Mouse (Mus musculus): Measurements from ENCODE around the gene Nucb1. TPM values are rescaled to one million over a fixed set of nuclear protein-coding genes. Genes with fewer than 3 reads are reported as not detected.
"Not testable (repeated sequence)": the region's sequence is repeated elsewhere in the genome, so short reads cannot be mapped to it uniquely, and the experiment has no call there.

Nucb1 gene
- polyA plus RNA-seq, 1 experiment = 171 TPM

- DNase-seq (ENCODE audit: low read depth in 1 of 2, low spot score in 2 of 2) = no peak
- Histone ChIP-seq H3K27me3 (ENCODE audit: control insufficient read depth, insufficient read depth, low read length) (no peaks in the 10 kb centered on the region), H3K4me3 (ENCODE audit: extremely low read depth, insufficient read depth, insufficient read length) (no peak overlapping the region), H3K27ac (ENCODE audit: insufficient read depth, low read length) (no peak overlapping the region), H3K4me1 (ENCODE audit: control insufficient read depth, insufficient read depth, insufficient read length) (no peaks in the 10 kb centered on the region), H3K36me3 (ENCODE audit: control insufficient read depth, insufficient read depth, low read length) (peaks cover 4% of the 10 kb centered on the region)
- TF ChIP-seq CTCF (IDR thresholded peaks at IDR 0.05; ENCODE audit: extremely low read depth, insufficient read depth, insufficient read length, insufficient replicate concordance) = no peak
- no peak for TF ChIP-seq POLR2A (IDR thresholded peaks at IDR 0.05; ENCODE audit: low read depth, low read length)
- WGBS = 81% methylated on average over 7 of the region's 7 CpGs
Observed at GRCm38 (mm10) chr7:45489578-45489977, 20.6 kb downstream of the Nucb1 start.

GRCm38 (mm10) chr7:45488293-45489204, 21.7 kb downstream of the Nucb1 start, which contains the start of gene Dhdh:
TSS of gene Dhdh (minus strand) at chr7:45488805.
- H3K36me3 ChIP-seq (ENCODE audit: control insufficient read depth, insufficient read depth, low read length) = peaks cover under 1% of the 10 kb centered on the region; the same call in 1 of the 2 replicates
- no peaks in the 10 kb centered on the region for H3K27me3 ChIP-seq (ENCODE audit: control insufficient read depth, insufficient read depth, low read length)
- peak within 1 kb of the TSS; percentile 68 for H3K4me3 ChIP-seq (ENCODE audit: extremely low read depth, insufficient read depth, insufficient read length)
- 0 out of 2 replicates have a peak within 1 kb of the TSS, but pooled peaks have one; percentile 2 for H3K27ac ChIP-seq (ENCODE audit: insufficient read depth, low read length)
- peak in 1 of 2 experiments; percentile 47 for DNase-seq (ENCODE audit: low read depth in 1 of 2, low spot score in 2 of 2)
- no peak for TF ChIP-seq CTCF (IDR thresholded peaks at IDR 0.05; ENCODE audit: extremely low read depth, insufficient read depth, insufficient read length, insufficient replicate concordance)
- TF ChIP-seq POLR2A (IDR thresholded peaks at IDR 0.05; ENCODE audit: low read depth, low read length) = no peak; the same call in 1 of the 2 replicates
- WGBS = 15% methylated on average over 38 of the region's 38 CpGs
- H3K4me1 ChIP-seq (ENCODE audit: control insufficient read depth, insufficient read depth, insufficient read length) = no peaks in the 10 kb centered on the region

GRCm38 (mm10) chr7:45487861-45488292, 22.3 kb downstream of the Nucb1 start:
- DNase-seq (ENCODE audit: low read depth in 1 of 2, low spot score in 2 of 2) = no peak
- Histone ChIP-seq H3K4me3 (ENCODE audit: extremely low read depth, insufficient read depth, insufficient read length) (no peak overlapping the region), H3K27me3 (ENCODE audit: control insufficient read depth, insufficient read depth, low read length) (no peaks in the 10 kb centered on the region), H3K4me1 (ENCODE audit: control insufficient read depth, insufficient read depth, insufficient read length) (no peaks in the 10 kb centered on the region), H3K27ac (ENCODE audit: insufficient read depth, low read length) (no peak overlapping the region), H3K36me3 (ENCODE audit: control insufficient read depth, insufficient read depth, low read length) (no peaks in the 10 kb centered on the region)
- 81% methylated on average over 11 of the region's 11 CpGs for WGBS
- TF ChIP-seq POLR2A (IDR thresholded peaks at IDR 0.05; ENCODE audit: low read depth, low read length) = no peak
- no peak for TF ChIP-seq CTCF (IDR thresholded peaks at IDR 0.05; ENCODE audit: extremely low read depth, insufficient read depth, insufficient read length, insufficient replicate concordance)

DNA sequence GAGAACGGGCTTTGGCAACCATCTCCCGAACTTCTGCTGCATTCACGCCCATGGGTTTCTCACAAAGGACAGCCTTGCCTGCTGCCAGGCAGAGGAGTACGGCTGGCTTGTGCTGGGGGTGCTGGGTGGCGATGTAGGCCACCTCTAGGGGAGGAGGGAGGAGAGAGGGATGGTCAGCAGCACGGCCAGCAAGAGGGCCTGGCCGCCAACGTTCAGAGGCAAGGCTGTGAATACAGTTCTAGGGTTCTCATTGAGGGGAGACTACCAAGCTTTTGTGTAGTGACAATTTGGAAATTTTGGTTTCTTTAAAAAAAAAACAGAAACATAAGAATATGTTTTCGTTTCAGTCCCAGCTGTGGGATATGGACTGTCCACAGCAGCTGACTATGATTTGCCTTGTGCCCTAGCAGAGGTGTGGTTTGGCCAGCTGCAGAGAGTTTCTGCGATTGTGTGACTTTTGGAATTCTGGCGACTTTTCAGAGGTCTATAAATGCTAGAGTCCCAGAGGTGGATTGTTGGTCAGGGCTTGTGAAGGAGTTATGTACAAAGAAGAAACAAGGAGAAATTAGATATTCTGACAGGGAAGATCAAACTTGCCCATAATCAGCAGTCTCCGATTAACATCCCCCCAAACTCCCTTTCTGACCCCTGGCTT, 23.3 kb downstream of the Nucb1 start, which contains the start of gene Gm45808:
Gene Gm45808, minus strand, starts transcription at position 51 of the 655 bp plus-strand sequence.
- Histone ChIP-seq H3K27me3 (ENCODE audit: control insufficient read depth, insufficient read depth, low read length) (no peaks in the 10 kb centered on the region), H3K27ac (ENCODE audit: insufficient read depth, low read length) (no peak within 1 kb of the TSS), H3K4me3 (ENCODE audit: extremely low read depth, insufficient read depth, insufficient read length) (no peak within 1 kb of the TSS), H3K4me1 (ENCODE audit: control insufficient read depth, insufficient read depth, insufficient read length) (no peaks in the 10 kb centered on the region), H3K36me3 (ENCODE audit: control insufficient read depth, insufficient read depth, low read length) (no peaks in the 10 kb centered on the region)
- TF ChIP-seq POLR2A (IDR thresholded peaks at IDR 0.05; ENCODE audit: low read depth, low read length) = no peak
- no peak for TF ChIP-seq CTCF (IDR thresholded peaks at IDR 0.05; ENCODE audit: extremely low read depth, insufficient read depth, insufficient read length, insufficient replicate concordance)
- 88% methylated on average over 12 of the region's 12 CpGs for WGBS
- no peak for DNase-seq (ENCODE audit: low read depth in 1 of 2, low spot score in 2 of 2)

DNA sequence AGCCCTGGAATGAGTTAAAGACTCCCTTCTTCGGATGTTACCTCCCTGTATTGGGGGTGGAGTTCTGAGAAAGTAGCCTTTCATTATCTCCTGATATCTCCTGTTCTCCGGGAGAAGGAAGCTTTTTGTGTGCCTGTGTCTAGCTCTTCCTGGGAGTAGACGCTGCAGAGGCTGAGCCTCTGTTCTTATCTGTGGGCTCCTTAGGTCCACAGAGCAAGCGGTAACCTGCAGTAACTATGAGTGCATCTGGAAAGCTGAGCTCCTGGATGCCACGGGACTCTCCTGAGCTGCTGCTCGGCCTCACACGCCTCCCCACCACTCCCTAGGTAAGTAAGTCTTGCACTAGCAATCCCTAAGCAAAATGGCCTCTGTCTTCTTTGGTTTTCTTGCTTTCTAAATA, 24.0 kb downstream of the Nucb1 start:
- no peaks in the 10 kb centered on the region for H3K4me1 ChIP-seq (ENCODE audit: control insufficient read depth, insufficient read depth, insufficient read length)
- no peaks in the 10 kb centered on the region for H3K36me3 ChIP-seq (ENCODE audit: control insufficient read depth, insufficient read depth, low read length)
- 85% methylated on average over 7 of the region's 7 CpGs for WGBS
- no peak for TF ChIP-seq POLR2A (IDR thresholded peaks at IDR 0.05; ENCODE audit: low read depth, low read length)
- no peak for TF ChIP-seq CTCF (IDR thresholded peaks at IDR 0.05; ENCODE audit: extremely low read depth, insufficient read depth, insufficient read length, insufficient replicate concordance)
- H3K4me3 ChIP-seq (ENCODE audit: extremely low read depth, insufficient read depth, insufficient read length) = no peak overlapping the region
- H3K27me3 ChIP-seq (ENCODE audit: control insufficient read depth, insufficient read depth, low read length) = no peaks in the 10 kb centered on the region
- DNase-seq (ENCODE audit: low read depth in 1 of 2, low spot score in 2 of 2) = no peak
- H3K27ac ChIP-seq (ENCODE audit: insufficient read depth, low read length) = no peak overlapping the region

DNA sequence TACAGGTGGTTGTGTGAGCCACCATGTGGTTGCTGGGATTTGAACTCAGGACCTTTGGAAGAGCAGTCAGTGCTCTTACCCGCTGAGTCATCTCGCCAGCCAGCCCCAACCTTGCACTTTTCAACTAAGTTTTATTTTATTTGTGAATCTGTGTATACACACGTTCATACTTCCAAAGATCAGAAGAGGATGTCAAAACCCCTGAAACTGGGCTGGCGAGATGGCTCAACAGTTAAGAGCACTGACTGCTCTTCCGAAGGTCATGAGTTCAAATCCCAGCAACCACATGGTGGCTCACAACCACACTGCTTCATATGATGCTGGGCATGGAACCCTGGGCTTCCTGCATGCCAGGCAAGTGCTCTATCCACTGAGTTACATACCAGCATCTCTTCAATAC, 25.2 kb downstream of the Nucb1 start:
- not testable (repeated sequence) for H3K36me3 ChIP-seq (ENCODE audit: control insufficient read depth, insufficient read depth, low read length); DNase-seq (ENCODE audit: low read depth in 1 of 2, low spot score in 2 of 2); H3K4me1 ChIP-seq (ENCODE audit: control insufficient read depth, insufficient read depth, insufficient read length); H3K4me3 ChIP-seq (ENCODE audit: extremely low read depth, insufficient read depth, insufficient read length); H3K27ac ChIP-seq (ENCODE audit: insufficient read depth, low read length); H3K27me3 ChIP-seq (ENCODE audit: control insufficient read depth, insufficient read depth, low read length)
- WGBS = 90% methylated on average over 5 of the region's 5 CpGs

Data from spleen, adult 2 months (tissue).